Mouse (Mus musculus) erythroid progenitor cell, adult 5-6 weeks (primary cell): ENCODE results near the gene Gm11939. TPM values are rescaled to one million over a fixed set of nuclear protein-coding genes. Genes with fewer than 3 reads are reported as not detected.
"Not testable (repeated sequence)": the region's sequence is repeated elsewhere in the genome, so short reads cannot be mapped to it uniquely, and the experiment has no call there.

Experiments
- ATAC-seq: replicated peaks from 2 replicates; pipeline ENCODE4 v1.8.0; 2016; ENCODE audit warnings: moderate number of reproducible peaks, mild to moderate bottlenecking, moderate TSS enrichment, inconsistent platforms; ENCODE audit not compliant: poor library complexity, low FRiP score, severe bottlenecking
- total RNA-seq, 2 experiments: library from RNA; stranded (forward) in 1 of 2; stranded (reverse) in 1 of 2; fragments of 150-400 nt in 1 of 2; fragments of 186-747, 209-891 nt in 1 of 2; gene quantifications; 2 replicates each; pipeline versions ENCODE4 v1.2.3 to v1.2.4; 2015 to 2017; ENCODE audit warnings: low replicate concordance in 2 of 2

Gene Gm11939
- not detected in 2 replicates for total RNA-seq (2015; ENCODE audit: low replicate concordance)
- total RNA-seq (2017; ENCODE audit: low replicate concordance) = not detected in 2 replicates

DNA sequence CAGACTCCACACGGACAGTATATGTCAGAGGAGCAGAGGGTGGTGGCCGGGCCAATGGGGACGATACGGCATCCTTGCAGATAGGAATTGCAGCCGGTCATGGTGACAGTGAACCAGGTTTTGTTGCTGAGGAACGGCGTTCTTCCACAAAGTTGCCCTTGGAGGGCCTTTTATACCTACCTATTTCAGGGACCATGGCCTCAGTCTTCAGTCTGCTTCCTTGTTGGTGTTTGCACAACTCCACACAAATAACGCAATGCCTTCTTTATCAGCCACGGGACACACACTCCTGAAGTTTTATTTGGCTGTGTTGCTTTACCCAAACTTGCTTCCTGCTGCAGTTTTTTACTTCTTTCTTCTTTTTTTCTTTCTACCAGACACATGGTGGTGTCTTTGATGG, at the start of gene Gm11939:
Gm11939 (minus strand) TSS at position 101 of the 400 bp plus-strand sequence.
- no peak for ATAC-seq

- ATAC-seq = not testable (repeated sequence)
These were observed 43.9 kb upstream of the Gm11939 start, which contains the start of gene Gm11938 for GRCm38 (mm10) chr11:99603208-99603607. Gene Gm11938, minus strand, starts transcription at chr11:99603308.

DNA sequence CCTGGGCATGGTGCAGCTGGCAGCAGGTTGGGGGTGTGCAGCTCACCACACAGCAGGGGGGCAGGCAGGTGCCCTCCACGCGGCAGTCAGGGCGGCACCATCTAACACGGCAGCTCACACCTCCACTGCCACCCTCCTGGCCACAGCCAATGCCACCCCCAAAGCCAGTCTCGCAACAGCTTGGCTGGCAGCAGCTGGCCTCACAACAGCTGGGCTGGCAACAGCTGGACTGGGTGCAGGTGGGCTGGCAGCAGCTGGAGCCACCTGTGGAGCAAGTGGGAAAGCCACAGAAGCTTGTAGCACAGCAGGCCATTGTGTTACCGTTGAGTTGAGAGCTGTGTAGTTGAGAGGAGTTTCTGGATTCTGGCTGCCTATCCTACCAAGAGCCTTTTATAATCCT, 38.5 kb upstream of the Gm11939 start, which contains the start of gene Krtap9-3:
Krtap9-3 (minus strand) TSS at position 364 of the 400 bp plus-strand sequence.
- not testable (repeated sequence) for ATAC-seq

GRCm38 (mm10) chr11:99590981-99591380, 31.7 kb upstream of the Gm11939 start, which contains the start of gene Krtap1-3:
Gene Krtap1-3, minus strand, starts transcription at chr11:99591339.
- ATAC-seq = no peak

DNA sequence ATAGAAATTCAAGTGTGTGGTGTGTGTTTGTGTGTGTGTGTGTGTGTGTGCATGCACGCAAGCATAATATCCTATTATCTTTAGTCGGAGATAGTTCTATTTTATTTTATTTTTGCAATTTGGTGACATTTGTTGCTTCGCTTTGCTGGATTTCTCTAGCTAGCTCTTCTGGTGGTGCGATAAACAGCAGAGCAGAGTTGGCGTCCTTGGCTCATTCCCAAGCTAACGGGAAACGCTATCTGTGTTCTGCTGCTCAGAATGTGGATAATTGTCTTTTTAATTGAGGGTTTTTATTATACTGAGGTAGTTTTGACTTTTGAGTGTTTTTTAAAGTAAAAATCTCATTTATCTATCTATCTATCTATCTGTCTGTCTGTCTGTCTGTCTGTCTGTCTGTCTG, 25.8 kb upstream of the Gm11939 start:
- no peak for ATAC-seq

GRCm38 (mm10) chr11:99583245-99583704, 24.0 kb upstream of the Gm11939 start, which contains the start of gene Krtap1-4:
Gene Krtap1-4, minus strand, starts transcription at chr11:99583654.
- no peak for ATAC-seq

DNA sequence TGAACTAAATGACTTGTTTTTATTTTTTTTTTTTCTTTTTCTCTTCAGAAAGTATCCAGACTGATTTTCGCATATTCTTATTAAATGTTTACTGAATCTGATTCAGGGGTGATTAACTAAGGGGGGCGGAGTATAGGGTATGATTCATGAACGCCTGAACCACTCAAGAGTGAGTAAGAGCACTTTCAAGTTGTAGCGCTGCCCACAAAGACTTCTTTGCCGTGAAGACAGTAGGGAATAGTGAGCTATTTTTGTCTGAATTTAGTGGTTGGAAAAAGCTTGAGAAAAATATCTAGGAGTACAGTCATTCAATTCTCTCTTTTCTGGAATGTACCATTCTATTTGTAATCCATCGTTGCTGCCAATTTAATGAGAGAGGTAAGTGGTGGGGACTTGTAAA, 22.3 kb upstream of the Gm11939 start:
- no peak for ATAC-seq

GRCm38 (mm10) chr11:99581051-99581450, 21.8 kb upstream of the Gm11939 start:
- no peak for ATAC-seq

- no peak for ATAC-seq
These were observed 21.4 kb upstream of the Gm11939 start, which contains the start of gene Krtap1-5 for GRCm38 (mm10) chr11:99580636-99581035. Gene Krtap1-5, minus strand, starts transcription at chr11:99581016.

DNA sequence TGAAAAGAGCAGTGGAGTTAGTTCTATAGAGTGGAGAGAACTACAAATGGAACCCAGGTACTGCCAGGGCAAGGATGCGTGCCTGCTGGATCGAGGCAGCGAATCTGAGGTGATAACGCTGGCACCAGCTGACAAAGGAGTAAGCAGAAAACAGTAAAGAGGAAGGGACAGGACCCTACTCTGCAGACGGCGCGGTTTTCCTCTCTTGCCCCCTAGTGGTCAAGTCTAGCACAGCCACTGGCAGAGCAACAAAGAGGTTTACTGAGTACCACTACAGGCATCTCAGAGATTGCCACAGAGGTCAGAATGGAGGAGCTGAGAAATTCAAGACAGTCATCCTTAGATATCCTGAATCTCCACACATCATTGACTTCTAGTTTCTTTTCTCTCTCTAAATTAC, 14.8 kb upstream of the Gm11939 start:
- no peak for ATAC-seq

GRCm38 (mm10) chr11:99573164-99573563, 13.9 kb upstream of the Gm11939 start:
- ATAC-seq = no peak

DNA sequence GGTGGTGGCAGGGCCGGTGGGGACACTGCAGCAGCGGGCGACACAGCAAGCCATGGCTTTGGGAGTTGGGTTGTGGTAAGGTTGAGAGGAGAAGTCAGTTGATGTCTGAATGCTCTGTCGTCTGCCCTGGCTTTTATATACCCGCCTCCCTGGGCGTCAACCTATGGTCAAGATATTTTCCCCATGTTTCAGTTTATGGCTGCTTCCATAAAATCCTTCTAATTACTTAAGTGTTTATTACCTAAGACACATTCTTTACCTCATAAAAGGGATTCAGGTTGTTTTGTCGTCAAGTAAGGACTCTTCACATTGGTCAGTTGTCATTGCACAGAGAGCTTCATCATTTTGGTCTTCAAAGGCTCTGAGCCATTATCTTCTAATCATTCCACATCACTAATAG, 7.3 kb upstream of the Gm11939 start, which contains the start of gene Krtap3-1:
Krtap3-1 (minus strand) TSS at position 101 of the 400 bp plus-strand sequence.
- no peak for ATAC-seq

DNA sequence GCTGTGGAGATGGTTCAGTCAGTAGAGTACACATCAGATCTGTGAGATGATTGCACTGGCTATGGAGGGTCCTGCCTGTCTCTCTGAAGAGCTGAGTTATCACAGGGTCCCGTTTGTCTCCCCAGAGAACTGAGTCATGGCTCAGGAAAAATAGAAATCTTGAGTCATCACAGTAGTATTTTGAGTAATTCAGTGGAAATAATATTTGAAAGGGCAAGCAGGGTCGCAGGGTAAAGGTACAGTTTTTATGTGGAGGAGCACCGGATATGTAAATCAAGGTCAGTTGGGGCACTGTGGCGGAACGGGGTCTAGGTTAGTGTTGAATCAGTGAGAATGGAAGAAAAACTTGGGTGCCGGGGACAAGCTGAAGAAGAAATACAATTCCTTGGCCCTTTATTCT, 3.3 kb upstream of the Gm11939 start:
- no peak for ATAC-seq

DNA sequence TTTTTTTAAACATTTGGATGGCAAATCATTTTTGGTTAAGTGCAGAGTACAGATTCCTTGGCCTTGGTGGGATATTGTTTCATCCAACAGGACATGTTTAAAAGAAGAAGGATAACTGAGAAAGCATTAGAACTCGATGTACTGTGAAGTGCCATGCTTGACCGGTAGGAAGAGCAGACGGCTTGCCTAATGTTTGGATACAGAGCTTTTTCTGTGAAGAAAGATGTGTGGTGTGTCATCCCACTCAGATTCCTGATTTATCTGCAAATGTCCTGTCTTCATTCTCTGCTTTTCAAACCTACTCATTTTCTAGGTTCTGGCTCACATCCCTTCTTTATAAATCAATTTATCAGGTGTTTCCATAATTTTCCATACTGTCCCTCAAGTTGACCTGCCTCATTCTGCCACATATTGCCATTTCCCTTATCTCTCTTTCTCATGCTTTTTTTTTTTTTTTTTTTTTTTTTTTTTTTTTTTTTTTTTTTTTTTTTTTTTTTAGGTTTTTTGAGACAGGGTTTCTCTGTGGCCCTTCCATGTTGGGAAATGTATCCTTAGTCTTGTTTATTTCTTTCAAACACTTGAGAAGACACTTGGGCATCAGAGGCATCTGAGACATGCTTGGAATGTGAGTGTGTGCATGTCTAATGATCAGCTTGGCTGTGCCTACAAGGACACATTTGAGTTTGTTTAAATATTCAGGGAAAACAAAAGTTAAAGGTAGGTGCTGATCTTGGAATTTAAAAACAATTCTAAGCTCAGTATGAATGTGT, 1.1 kb downstream of the Gm11939 start:
- no peak for ATAC-seq

GRCm38 (mm10) chr11:99556753-99557152, 2.5 kb downstream of the Gm11939 start, which contains the start of gene Krtap3-2:
Gene Krtap3-2, minus strand, starts transcription at chr11:99556853.
- no peak for ATAC-seq

DNA sequence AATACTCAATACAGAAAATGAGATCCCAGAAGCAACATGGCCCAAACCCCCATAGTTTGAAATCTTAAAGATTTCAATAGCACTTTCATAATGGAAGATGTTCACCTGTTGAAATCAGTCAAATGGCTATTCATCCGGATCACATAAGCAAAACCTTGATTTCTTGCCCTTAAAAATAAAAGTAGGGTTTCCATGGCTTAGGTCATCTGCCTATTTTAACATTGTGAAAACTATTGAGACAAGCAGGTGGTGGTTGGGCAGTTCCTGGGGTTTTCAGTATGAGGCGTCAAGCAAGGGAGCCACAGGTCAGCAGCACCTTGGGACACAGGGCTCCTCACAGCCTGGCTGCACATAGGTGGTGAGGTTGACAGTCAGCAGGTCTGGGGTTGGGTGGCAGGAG, 3.1 kb downstream of the Gm11939 start:
- ATAC-seq = no peak

DNA sequence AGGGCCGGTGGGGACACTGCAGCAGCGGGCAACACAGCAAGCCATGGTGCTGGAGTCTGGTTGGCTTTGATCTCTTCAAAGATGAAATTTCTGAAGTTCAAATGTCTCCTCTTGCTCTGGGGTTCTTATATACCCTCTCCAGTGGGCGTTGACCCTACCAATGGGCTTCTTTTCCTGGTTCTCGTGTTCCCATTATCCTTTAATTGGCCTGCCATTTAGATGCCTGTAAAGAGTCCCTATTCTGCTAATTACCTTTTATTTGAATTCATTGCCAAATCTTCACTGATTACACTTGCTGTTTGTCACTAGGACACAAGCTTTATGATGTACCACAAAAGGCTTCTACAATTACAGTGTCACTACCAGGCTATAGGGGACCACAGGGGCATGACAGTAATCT, 8.5 kb downstream of the Gm11939 start, which contains the start of gene Krtap3-3:
Krtap3-3 (minus strand) TSS at position 101 of the 400 bp plus-strand sequence.
- no peak for ATAC-seq

- ATAC-seq = no peak
These were observed 11.4 kb downstream of the Gm11939 start for GRCm38 (mm10) chr11:99547892-99548291.

GRCm38 (mm10) chr11:99539721-99540120, 19.5 kb downstream of the Gm11939 start:
- ATAC-seq = no peak

GRCm38 (mm10) chr11:99521288-99521860, 37.9 kb downstream of the Gm11939 start, which contains the start of gene Krt39:
Gene Krt39, minus strand, starts transcription at chr11:99521338.
- ATAC-seq = no peak
